Mouse (Mus musculus) heart, adult 9 months (tissue): ENCODE results near the gene Mrpl18.
"Not testable (repeated sequence)": the region's sequence is repeated elsewhere in the genome, so short reads cannot be mapped to it uniquely, and the experiment has no call there.

Source experiments
- DNase-seq, 2 experiments: peaks; one replicate each; pipeline ENCODE4 v3.0.0; 2022; ENCODE audit warnings: low spot score in 2 of 2

Gene Mrpl18

GRCm38 (mm10) chr17:12915881-12916583 is at the start of gene Mrpl18:
Mrpl18 (minus strand) TSS chr17:12916345.
- peak; percentile 100 for DNase-seq

GRCm38 (mm10) chr17:12963476-12963875 is 47.3 kb upstream of the Mrpl18 start:
- DNase-seq = no peak

- peak; percentile 95 to 96 for DNase-seq
Observed at GRCm38 (mm10) chr17:12960331-12960873, 44.3 kb upstream of the Mrpl18 start, which contains the start of gene Acat2. Acat2 (minus strand) TSS chr17:12960747.

DNA sequence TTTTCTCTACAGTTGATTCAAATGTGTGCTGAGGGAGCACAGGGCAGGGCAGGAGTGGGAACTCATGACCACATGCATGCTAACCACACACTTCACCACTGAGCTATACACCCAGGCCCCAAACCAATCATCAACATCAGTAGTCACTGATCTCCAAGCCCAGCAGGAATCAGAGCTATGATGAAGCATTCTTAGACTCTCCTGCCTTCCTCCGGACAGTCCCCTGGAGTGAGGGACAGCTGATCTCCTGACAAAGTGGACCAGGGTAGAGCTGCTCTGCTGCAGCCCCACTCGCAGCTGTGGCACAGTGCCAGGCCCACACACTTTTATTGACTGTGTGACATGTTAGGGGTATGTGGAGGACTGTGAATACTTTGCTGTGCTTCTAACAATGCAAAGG is 43.2 kb upstream of the Mrpl18 start:
- not testable (repeated sequence) for DNase-seq

DNA sequence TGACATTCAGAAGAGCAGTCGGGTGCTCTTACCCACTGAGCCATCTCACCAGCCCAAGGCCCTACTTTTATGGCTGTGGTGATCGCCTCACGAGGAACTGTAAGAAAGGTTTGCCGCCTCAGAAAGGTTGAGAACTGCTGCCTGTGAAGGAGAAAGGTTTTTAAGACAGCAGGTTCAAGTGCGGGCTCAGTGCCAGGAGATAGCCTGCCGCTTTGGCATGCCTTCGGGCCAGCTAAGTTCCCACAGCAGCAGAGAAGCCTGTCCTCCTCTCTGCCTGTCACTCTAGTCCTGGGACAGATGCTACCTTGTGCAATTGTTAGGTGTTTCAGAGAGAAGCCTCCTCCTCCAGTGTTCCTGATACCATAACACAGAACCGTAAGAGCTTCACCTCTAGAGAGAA is 40.5 kb upstream of the Mrpl18 start:
- no peak for DNase-seq

DNA sequence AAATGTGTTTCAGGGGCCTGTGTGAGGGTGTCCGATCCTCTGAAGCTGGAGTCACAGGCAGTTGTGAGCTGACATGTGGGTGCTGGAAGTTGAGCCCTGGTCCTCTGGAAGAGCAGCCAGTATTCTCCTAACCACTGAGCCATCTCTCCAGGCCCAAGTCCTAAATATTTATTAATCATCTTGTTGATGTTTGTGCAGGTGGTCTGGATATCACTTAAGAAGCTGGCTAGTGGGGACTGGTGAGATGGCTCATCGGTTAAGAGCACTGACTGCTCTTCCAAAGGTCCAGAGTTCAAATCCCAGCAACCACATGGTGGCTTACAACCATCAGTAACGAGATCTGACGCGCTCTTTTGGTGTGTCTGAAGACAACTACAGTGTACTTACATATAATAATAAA is 33.5 kb upstream of the Mrpl18 start:
- DNase-seq = no peak

DNA sequence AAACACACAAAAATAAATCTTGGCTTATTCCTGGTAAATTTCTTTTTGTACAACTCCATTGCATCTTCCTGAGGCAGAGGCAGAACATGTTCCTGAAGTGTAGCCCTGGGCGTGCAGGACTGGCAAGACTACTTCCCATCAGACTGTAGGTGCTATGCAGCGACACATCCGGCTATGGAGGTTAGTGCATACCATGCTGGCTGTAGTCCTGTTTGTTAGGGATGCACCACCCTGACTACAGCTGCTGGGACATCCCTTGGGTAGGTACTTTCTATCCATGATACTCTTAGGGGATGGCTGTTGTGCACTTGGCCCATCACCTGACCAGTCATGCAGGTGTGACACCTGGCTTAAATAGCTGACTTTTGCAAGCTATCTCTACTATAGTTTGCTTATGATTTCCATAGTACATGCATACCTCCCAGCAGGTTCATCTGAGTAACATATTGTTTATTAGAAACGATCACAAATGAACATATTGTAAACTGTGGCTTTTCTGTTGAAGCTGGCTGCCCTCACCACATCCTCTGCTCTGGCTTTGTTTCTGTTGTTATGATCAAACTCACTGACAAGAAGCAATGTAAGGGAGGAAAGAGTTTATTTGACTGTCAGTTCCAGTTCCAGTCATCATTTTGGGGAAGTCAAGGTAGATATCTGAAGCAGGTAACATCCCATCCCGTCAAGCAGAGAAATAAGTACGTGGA is 26.5 kb upstream of the Mrpl18 start:
- no peak for DNase-seq

GRCm38 (mm10) chr17:12941543-12942260 is 25.6 kb upstream of the Mrpl18 start:
- no peak for DNase-seq

- DNase-seq = no peak
Observed at GRCm38 (mm10) chr17:12940151-12940805, 24.1 kb upstream of the Mrpl18 start, which contains the start of gene Acat3. Acat3 (minus strand) TSS chr17:12940600.

DNA sequence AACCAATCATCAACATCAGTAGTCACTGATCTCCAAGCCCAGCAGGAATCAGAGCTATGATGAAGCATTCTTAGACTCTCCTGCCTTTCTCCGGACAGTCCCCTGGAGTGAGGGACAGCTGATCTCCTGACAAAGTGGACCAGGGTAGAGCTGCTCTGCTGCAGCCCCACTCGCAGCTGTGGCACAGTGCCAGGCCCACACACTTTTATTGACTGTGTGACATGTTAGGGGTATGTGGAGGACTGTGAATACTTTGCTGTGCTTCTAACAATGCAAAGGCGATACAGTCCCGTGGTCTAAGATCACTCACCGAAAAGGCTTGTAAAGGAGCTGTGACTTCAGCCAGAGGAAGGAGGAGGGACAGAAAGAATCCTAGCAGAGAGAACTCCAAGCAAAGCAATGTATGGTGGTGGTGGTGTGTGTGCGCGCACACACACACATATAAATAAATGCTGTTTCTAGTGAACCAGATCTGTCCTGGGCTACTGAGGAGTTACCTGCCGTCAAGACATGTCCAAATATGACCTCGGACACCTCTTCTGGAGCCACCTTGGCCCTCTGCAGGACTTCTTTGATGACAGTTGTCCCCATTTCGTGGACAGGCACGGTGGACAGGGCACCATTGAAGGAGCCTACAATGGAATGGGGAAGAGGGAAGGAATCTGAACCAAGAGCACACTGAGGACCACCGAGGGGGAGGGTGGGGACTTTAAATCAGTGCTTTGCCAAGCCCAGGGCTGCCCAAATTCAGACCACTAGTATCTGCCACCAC is 23.4 kb upstream of the Mrpl18 start:
- DNase-seq = not testable (repeated sequence)

- DNase-seq = no peak
Observed at GRCm38 (mm10) chr17:12938077-12938476, 21.9 kb upstream of the Mrpl18 start.

DNA sequence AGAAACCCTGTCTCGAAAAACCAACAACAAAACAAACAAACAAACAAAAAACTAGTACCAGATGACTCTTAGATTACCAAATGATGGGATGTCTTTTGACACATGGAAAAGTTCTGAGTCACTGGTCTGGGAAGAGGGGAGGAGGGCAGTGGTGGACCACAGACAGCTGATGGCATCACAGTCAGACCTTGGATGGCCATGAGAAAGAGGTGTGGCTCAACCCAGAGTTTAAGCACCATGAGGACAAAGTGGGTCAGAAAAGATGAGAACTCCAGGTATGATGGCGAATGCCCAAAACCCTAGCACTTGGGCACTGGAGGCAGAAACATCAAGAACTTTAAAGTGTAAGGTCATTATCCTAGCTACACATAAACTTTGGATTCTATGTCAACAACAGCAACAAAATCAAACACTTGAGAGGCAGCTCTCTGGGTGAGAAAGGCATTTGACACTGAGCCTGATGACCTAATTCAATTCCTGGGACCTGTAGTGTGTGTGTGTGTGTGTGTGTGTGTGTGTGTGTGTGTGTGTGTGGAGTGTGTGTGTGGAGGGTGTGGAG is 21.3 kb upstream of the Mrpl18 start:
- no peak for DNase-seq

GRCm38 (mm10) chr17:12935719-12936118 is 19.6 kb upstream of the Mrpl18 start:
- DNase-seq = no peak

DNA sequence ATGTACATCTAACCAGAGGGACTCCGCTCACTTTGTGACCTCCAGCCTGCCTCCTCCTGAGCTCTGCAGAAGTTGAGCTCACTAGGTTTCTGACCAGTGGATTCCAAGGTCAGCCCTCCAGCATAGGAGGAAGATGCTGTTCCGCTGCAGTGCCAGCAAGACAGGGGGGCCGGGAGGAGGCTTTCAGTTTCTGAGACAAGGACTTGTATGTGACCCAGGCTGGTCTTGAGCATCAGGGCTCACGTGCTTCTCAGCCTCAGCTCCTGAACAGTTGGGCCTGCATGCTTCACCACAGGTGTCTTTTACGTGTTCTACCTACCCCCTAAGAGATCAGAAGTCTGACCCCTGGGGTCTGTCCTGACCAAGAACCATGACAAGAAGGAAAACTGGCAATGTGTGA is 15.4 kb upstream of the Mrpl18 start:
- not testable (repeated sequence) for DNase-seq

GRCm38 (mm10) chr17:12925703-12926180 is 9.6 kb upstream of the Mrpl18 start:
- DNase-seq = no peak

- no peak for DNase-seq
Observed at GRCm38 (mm10) chr17:12925001-12925400, 8.9 kb upstream of the Mrpl18 start.

- DNase-seq = no peak
Observed at GRCm38 (mm10) chr17:12921073-12921472, 4.9 kb upstream of the Mrpl18 start.

DNA sequence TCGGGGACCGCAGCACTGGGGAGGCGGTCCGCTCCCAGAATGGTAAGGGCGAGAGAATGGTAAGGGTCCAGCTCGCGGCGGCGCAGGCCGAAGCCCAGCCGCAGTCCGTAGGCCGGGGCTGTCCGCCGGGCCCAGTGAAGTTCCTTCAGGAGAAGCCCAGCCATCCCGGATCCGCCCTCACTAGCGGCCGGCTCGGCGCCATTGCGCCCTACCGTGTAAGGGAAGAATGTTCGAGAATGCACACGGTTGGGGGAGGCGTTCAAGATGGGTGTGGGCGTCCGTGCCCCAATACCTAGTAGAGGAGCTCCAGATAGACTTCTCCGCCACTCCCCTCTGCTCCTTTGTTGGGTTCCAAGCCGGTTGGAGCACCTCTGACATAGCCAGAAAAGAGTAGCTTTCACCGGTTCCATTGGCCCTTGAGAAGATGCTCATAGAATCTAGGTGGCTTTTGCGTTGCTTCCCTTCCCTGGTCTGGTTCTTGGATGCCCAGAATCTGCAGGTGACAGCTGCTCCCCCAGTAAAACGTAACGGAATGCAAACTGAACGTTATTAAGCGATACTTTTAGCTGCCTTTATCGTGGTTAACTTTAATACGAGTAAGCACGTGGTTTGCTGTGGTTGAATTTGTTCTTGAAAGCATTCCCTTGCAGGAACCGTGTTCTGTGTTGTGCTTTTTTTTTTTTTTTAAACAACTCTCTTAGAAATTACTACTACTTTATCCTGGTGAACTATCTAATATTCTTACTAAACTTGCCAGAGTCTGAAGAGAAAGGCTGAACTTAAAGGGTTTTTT is 639 bp upstream of the Mrpl18 start:
- no peak for DNase-seq

DNA sequence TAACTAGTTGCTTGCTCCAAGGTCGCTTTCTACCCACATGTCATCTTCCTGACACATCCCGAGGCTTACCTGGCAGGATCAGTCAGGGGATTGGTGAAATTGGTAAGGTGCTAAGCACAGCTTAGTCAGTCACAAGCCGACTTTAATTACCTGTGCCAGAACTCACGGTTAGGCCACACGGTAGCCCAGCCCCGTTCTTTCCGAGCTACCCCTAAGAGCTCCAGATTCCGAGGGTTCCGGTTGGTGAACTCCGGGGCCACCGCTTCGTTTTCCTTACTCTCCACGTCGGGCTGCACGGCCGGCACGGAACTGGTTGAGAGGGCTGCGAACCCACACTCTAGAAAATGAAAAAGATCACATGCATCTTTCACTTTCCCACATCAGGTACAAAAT is 661 bp downstream of the Mrpl18 start, which contains the start of gene Tcp1:
Gene Tcp1, plus strand, starts transcription at position 214 of the 393 bp plus-strand sequence.
- no peak for DNase-seq

- DNase-seq = no peak
Observed at GRCm38 (mm10) chr17:12910391-12910790, 5.8 kb downstream of the Mrpl18 start.
